Mouse (Mus musculus): ENCODE measurements at regions not wholly inside any gene's neighbourhood (a gene's known extent, or its start where the extent isn't known, plus 50 kb on each side); places are given as distances from the start of the nearest gene placed in this dataset.

GRCm38 (mm10) chr9:104443236-104443635, 103.8 kb upstream of the Cpne4 start:
- no peak for TF ChIP-seq POLR2A (IDR thresholded peaks at IDR 0.05; ENCODE audit: low read depth, low read length)
- no peak for TF ChIP-seq CTCF (IDR thresholded peaks at IDR 0.05; ENCODE audit: borderline replicate concordance, insufficient read depth, low read length)

Data from embryonic fibroblast, embryonic 13.5 days (primary cell).